ENCODE assay signal across 10 mouse cellular contexts in the genomic region with DNA sequence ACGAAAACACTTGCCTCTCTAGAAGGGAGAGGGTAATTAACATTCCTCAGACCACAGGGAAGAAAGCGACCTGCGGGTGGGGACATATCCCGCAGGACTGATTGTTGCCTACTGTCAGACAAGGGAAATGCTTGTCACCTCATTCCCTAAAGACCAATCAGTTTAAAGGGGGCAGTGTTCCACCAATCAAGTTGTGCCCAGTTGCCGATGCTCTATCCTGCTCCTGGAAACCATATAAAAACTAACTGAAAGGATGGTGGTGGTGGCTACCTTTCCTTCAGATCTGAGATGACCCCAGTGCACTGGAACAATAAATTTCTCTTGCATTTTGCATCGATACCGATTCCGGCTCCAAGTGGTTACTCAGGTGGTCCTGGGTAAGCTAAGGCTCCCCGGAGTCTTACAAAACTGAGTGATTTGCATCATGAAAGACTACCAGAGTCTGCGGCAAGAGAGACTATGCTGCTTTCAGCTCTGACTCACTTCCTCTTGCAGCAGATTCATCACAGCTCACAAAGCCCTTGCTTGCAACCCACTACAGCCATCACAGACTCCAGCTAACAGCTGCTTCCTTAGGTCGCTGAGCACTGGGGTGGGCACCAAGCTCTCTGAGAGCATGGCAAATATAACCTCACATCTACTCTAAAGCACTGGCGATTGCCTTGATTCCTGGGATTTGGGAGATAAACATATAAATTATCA.
DNase-seq lines count a peak whose midpoint lies in the region; ATAC-seq lines count a peak whose summit lies in the region.
"Had no signal": no experiment of that assay in that cellular context is flagged by ENCODE, and none has a peak within 500 bp of the region (broad histone marks: within the 10 kb centered on the region; RNA-seq: fewer than 3 reads in every experiment).

No protein-coding gene starts in this region.

- H3K27me3 ChIP-seq in heart, embryonic 16.5 days (ENCODE audit: control insufficient read depth, insufficient read depth, low read length) = no peaks in the 10 kb centered on the region
- no peaks in the 10 kb centered on the region for H3K27me3 ChIP-seq in kidney, embryonic 14.5 days (ENCODE audit: control insufficient read depth, insufficient read depth, low read length)
- H3K27me3 ChIP-seq: liver, embryonic 15.5 days had no signal

- H3K4me2 ChIP-seq in heart, embryonic 16.5 days (ENCODE audit: low read depth, low read length) = peak overlapping the region; percentile 26
- 0 out of 2 replicates have a peak overlapping the region, but pooled peaks have one; percentile 5 for H3K4me2 ChIP-seq in kidney, embryonic 14.5 days (replicated peaks; ENCODE audit: low read depth, low read length)
- H3K4me2 ChIP-seq: liver, embryonic 15.5 days had no signal

- no peak for DNase-seq in heart, postnatal 14 days
- DNase-seq in 3T3-L1 (ENCODE audit: low read depth, low spot score) (peak; percentile 85), ZHBTc4 (ENCODE audit: low read depth, low spot score) (peak; percentile 91)
- no peak for DNase-seq in spleen, postnatal 10 days (ENCODE audit: low spot score in 2 of 2)
- no peak for DNase-seq in urinary bladder, postnatal 4 days (ENCODE audit: low spot score in 2 of 2)
- DNase-seq in left cerebral cortex, postnatal 10 days (ENCODE audit: extremely low spot score in 1 of 2, low spot score in 2 of 2) = no peak

- ATAC-seq in heart, embryonic 16.5 days (replicated peaks; ENCODE audit: extremely low read depth, insufficient read depth, low FRiP score) = no peak
- no peak for ATAC-seq in kidney, embryonic 14.5 days (ENCODE audit: low FRiP score, low TSS enrichment)

- WGBS in heart, embryonic 16.5 days = 60% methylated on average over 12 of the region's 12 CpGs
- WGBS in kidney, embryonic 14.5 days = 62% methylated on average over 12 of the region's 12 CpGs

- no peaks in the 10 kb centered on the region for H3K36me3 ChIP-seq in heart, embryonic 16.5 days (ENCODE audit: control insufficient read depth, insufficient read depth)
- no peaks in the 10 kb centered on the region for H3K36me3 ChIP-seq in kidney, embryonic 14.5 days (ENCODE audit: control insufficient read depth, insufficient read depth, low read length)
- H3K36me3 ChIP-seq: G1E; liver, embryonic 15.5 days had no signal

- H3K27ac ChIP-seq in heart, embryonic 16.5 days (ENCODE audit: low read length) = no peak overlapping the region
- H3K27ac ChIP-seq in kidney, embryonic 14.5 days (ENCODE audit: low read depth, low read length) = no peak overlapping the region
- H3K27ac ChIP-seq: liver, embryonic 15.5 days had no signal

- H3K9me3 ChIP-seq in heart, embryonic 16.5 days (replicated peaks; ENCODE audit: control insufficient read depth, low read length) = no peaks in the 10 kb centered on the region
- no peaks in the 10 kb centered on the region for H3K9me3 ChIP-seq in kidney, embryonic 14.5 days (ENCODE audit: control insufficient read depth, low read length)
- H3K9me3 ChIP-seq: G1E; liver, embryonic 15.5 days had no signal

- H3K9ac ChIP-seq in heart, embryonic 16.5 days (ENCODE audit: low read length) = no peak overlapping the region
- no peak overlapping the region for H3K9ac ChIP-seq in kidney, embryonic 14.5 days (ENCODE audit: low read depth, low read length)
- H3K9ac ChIP-seq: liver, embryonic 15.5 days had no signal

- intact Hi-C loops in heart, postnatal 14 days (cut with DNase I) = no loop called here
- intact Hi-C loops in left cerebral cortex, postnatal 10 days (cut with DNase I) = no loop called here

- H3K4me3 ChIP-seq in heart, embryonic 16.5 days (ENCODE audit: low read length) = no peak overlapping the region
- H3K4me3 ChIP-seq in kidney, embryonic 14.5 days (ENCODE audit: low read length) = no peak overlapping the region
- H3K4me3 ChIP-seq: liver, embryonic 15.5 days had no signal

- H3K4me1 ChIP-seq in heart, embryonic 16.5 days (ENCODE audit: control insufficient read depth, insufficient read depth, low read length) = no peaks in the 10 kb centered on the region
- no peaks in the 10 kb centered on the region for H3K4me1 ChIP-seq in kidney, embryonic 14.5 days (ENCODE audit: control insufficient read depth, insufficient read depth, low read length)
- H3K4me1 ChIP-seq: liver, embryonic 15.5 days had no signal

Comparison
In these comparisons a context has a peak if more than half of its experiments do, and no peak if none do; other contexts are left out.
1. DNase-seq: peak in 3T3-L1 (single experiment) and ZHBTc4 (single experiment); none in heart, postnatal 14 days (0 of 2), spleen, postnatal 10 days (0 of 2), urinary bladder, postnatal 4 days (0 of 2) and left cerebral cortex, postnatal 10 days (0 of 2).